Mouse (Mus musculus) liver, postnatal 0 days (tissue): ENCODE results near the gene Hoxc9.

Experiments used
- CTCF ChIP-seq: sonication (generic); IDR thresholded peaks from 2 replicates; pipeline ENCODE4 v1.5.1; 2016; ENCODE audit warnings: antibody characterized with exemption, low read depth
- EP300 ChIP-seq: IDR thresholded peaks from 2 replicates; pipeline ENCODE4 v1.6.1; 2016; ENCODE audit warnings: antibody characterized with exemption, low read depth, mild to moderate bottlenecking

DNA sequence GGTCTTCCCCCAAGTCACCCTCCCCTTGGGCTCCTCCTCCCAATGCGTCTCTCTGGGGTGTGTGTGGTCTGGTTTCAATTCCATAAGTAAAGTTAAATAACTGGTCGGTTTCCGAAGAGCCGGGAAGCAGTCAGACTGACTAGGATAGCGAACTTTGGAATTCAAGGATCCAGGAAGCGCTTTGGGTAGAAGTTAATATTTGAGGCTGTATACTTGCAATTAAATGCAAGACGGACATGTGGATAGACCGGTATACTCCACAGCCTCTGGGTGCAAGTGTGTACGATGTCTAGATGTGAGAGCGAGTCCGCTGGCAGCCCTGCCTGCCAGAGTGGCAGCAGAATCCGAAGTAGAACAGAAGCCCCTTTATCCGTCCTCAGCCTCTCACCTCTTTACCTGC, 13.7 kb upstream of the Hoxc9 start:
- TF ChIP-seq EP300 (no peak), CTCF (no peak)
